Comparison of ENCODE assay signal across 8 mouse cellular contexts in genomic region chr17:45556107-45556489, GRCm38 (mm10). TPM values are rescaled to one million over a fixed set of nuclear protein-coding genes. Genes with fewer than 3 reads are reported as not detected.
DNase-seq lines count a peak whose midpoint lies in the region; ATAC-seq lines count a peak whose summit lies in the region.

No protein-coding gene starts in this region.

- no peak for DNase-seq in lung, adult 18-20 months
- no peak for DNase-seq in forebrain, embryonic 10.5 days (ENCODE audit: extremely low spot score, low spot score)
- no peak for DNase-seq in limb, embryonic 10.5 days (ENCODE audit: low spot score)
- DNase-seq in gastrocnemius, postnatal 14 days: no peak

- H3K4me2 ChIP-seq in lung, embryonic 15.5 days: peak overlapping the region; percentile 94
- H3K4me2 ChIP-seq in neural tube, embryonic 14.5 days (ENCODE audit: low read depth, low read length): peak overlapping the region; percentile 98

- WGBS in lung, embryonic 15.5 days: 2% methylated on average over 14 of the region's 14 CpGs
- 3% methylated on average over 14 of the region's 14 CpGs for WGBS in forebrain, embryonic 10.5 days
- WGBS in limb, embryonic 10.5 days: 3% methylated on average over 14 of the region's 14 CpGs
- 4% methylated on average over 14 of the region's 14 CpGs for WGBS in neural tube, embryonic 14.5 days

- H3K27me3 ChIP-seq in lung, embryonic 15.5 days: peaks cover 32% of the 10 kb centered on the region
- H3K27me3 ChIP-seq in forebrain, embryonic 10.5 days (ENCODE audit: poor library complexity, severe bottlenecking): peaks cover 49% of the 10 kb centered on the region
- H3K27me3 ChIP-seq in limb, embryonic 10.5 days (ENCODE audit: low read depth, poor library complexity, severe bottlenecking): peaks cover 47% of the 10 kb centered on the region
- H3K27me3 ChIP-seq in neural tube, embryonic 14.5 days (ENCODE audit: control insufficient read depth, insufficient read depth, low read length): no peaks in the 10 kb centered on the region

- no peaks in the 10 kb centered on the region for H3K9me3 ChIP-seq in lung, embryonic 15.5 days
- H3K9me3 ChIP-seq in forebrain, embryonic 10.5 days: no peaks in the 10 kb centered on the region
- H3K9me3 ChIP-seq in limb, embryonic 10.5 days (replicated peaks): no peaks in the 10 kb centered on the region
- no peaks in the 10 kb centered on the region for H3K9me3 ChIP-seq in neural tube, embryonic 14.5 days (ENCODE audit: control insufficient read depth, low read length)

- H3K36me3 ChIP-seq in lung, embryonic 15.5 days: no peaks in the 10 kb centered on the region
- 0 out of 2 replicates have a peak, but pooled peaks cover 3% of the 10 kb centered on the region for H3K36me3 ChIP-seq in forebrain, embryonic 10.5 days (replicated peaks)
- no peaks in the 10 kb centered on the region for H3K36me3 ChIP-seq in limb, embryonic 10.5 days
- no peaks in the 10 kb centered on the region for H3K36me3 ChIP-seq in neural tube, embryonic 14.5 days (ENCODE audit: control insufficient read depth, insufficient read depth, low read length)

- H3K4me3 ChIP-seq in lung, embryonic 15.5 days: peak overlapping the region; percentile 55
- H3K4me3 ChIP-seq in forebrain, embryonic 10.5 days: peak overlapping the region; percentile 62
- H3K4me3 ChIP-seq in limb, embryonic 10.5 days: peak overlapping the region; percentile 68
- peak overlapping the region; percentile 59 for H3K4me3 ChIP-seq in neural tube, embryonic 14.5 days (ENCODE audit: low read depth, low read length)

- H3K27ac ChIP-seq in lung, embryonic 15.5 days: no peak overlapping the region
- peak overlapping the region; percentile 81 for H3K27ac ChIP-seq in forebrain, embryonic 10.5 days
- H3K27ac ChIP-seq in limb, embryonic 10.5 days: peak overlapping the region; percentile 56; the same call in 1 of the 2 replicates
- H3K27ac ChIP-seq in neural tube, embryonic 14.5 days (ENCODE audit: low read depth, low read length): no peak overlapping the region

- peaks cover 10% of the 10 kb centered on the region for H3K4me1 ChIP-seq in lung, embryonic 15.5 days
- peaks cover 59% of the 10 kb centered on the region for H3K4me1 ChIP-seq in forebrain, embryonic 10.5 days
- H3K4me1 ChIP-seq in limb, embryonic 10.5 days: peaks cover 49% of the 10 kb centered on the region
- H3K4me1 ChIP-seq in neural tube, embryonic 14.5 days (ENCODE audit: control insufficient read depth, insufficient read depth, low read length): peaks cover 5% of the 10 kb centered on the region; the same call in 1 of the 2 replicates

- no peak for ATAC-seq in lung, embryonic 15.5 days (ENCODE audit: borderline replicate concordance, extremely low read depth, low FRiP score, low TSS enrichment)
- no peak for ATAC-seq in neural tube, embryonic 14.5 days (ENCODE audit: low read depth)
- ATAC-seq in activated CD4-positive, CD25-positive, alpha-beta regulatory T cell, adult 4 months: no peak
- ATAC-seq in granulocyte monocyte progenitor cell, adult 5-6 weeks (replicated peaks; ENCODE audit: poor library complexity, severe bottlenecking): no peak

- intact Hi-C loops in gastrocnemius, postnatal 14 days (cut with DNase I; ENCODE audit: low total_unique reads): no loop called here

- peak overlapping the region; percentile 47 for H3K9ac ChIP-seq in lung, embryonic 15.5 days
- peak overlapping the region; percentile 60 for H3K9ac ChIP-seq in neural tube, embryonic 14.5 days (replicated peaks; ENCODE audit: low read depth, low read length)

RNA-seq across cellular contexts. Expression of gene Nfkbie, which starts 0.6 kb away (rescaled TPM):
- 3.0 and 5.0 TPM in 2 replicates for polyA plus RNA-seq in lung, embryonic 15.5 days (2015; fragmentation: Nextera tagmentation; extraction: Ambion mirVana)
- polyA plus RNA-seq in forebrain, embryonic 10.5 days (2016; fragmentation: Nextera tagmentation; extraction: Ambion mirVana): 6.6 and 6.9 TPM in 2 replicates
- 5.1 and 5.2 TPM in 2 replicates for polyA plus RNA-seq in limb, embryonic 10.5 days (2016; fragmentation: Nextera tagmentation; extraction: Ambion mirVana)
- polyA plus RNA-seq in neural tube, embryonic 14.5 days (2014; fragmentation: Nextera tagmentation; extraction: Ambion mirVana): 4.2 and 4.9 TPM in 2 replicates
- polyA plus RNA-seq in activated CD4-positive, CD25-positive, alpha-beta regulatory T cell, adult 4 months (2017; shearing (Covaris generic)): 10 to 100 TPM; 28.3 to 50.2 TPM
- total RNA-seq in granulocyte monocyte progenitor cell, adult 5-6 weeks (2014; fragmentation: Nextera tagmentation): 4.6 and 7.8 TPM in 2 replicates
- total RNA-seq in granulocyte monocyte progenitor cell, adult 5-6 weeks (2017): 4.9 and 6.0 TPM in 2 replicates
- total RNA-seq in gastrocnemius, postnatal 14 days (2021): 1 to 10 TPM; 1.1 to 1.4 TPM

RNA-seq across cellular contexts. Expression of gene Tmem151b, which starts 6.6 kb away (rescaled TPM):
- polyA plus RNA-seq in lung, embryonic 15.5 days (2015; fragmentation: Nextera tagmentation; extraction: Ambion mirVana): 1.7 and 2.0 TPM in 2 replicates
- 4.8 and 6.3 TPM in 2 replicates for polyA plus RNA-seq in forebrain, embryonic 10.5 days (2016; fragmentation: Nextera tagmentation; extraction: Ambion mirVana)
- 4.1 and 6.8 TPM in 2 replicates for polyA plus RNA-seq in limb, embryonic 10.5 days (2016; fragmentation: Nextera tagmentation; extraction: Ambion mirVana)
- 14.3 and 15.0 TPM in 2 replicates for polyA plus RNA-seq in neural tube, embryonic 14.5 days (2014; fragmentation: Nextera tagmentation; extraction: Ambion mirVana)
- not detected for polyA plus RNA-seq in activated CD4-positive, CD25-positive, alpha-beta regulatory T cell, adult 4 months (2017; shearing (Covaris generic))
- not detected in 2 replicates for total RNA-seq in granulocyte monocyte progenitor cell, adult 5-6 weeks (2014; fragmentation: Nextera tagmentation)
- total RNA-seq in granulocyte monocyte progenitor cell, adult 5-6 weeks (2017): not detected in 2 replicates
- total RNA-seq in gastrocnemius, postnatal 14 days (2021): under 1 TPM in 1 of 2 experiments, not detected in 1; 0.06 TPM

RNA-seq across cellular contexts. Expression of gene Slc35b2, which starts 7.6 kb away (rescaled TPM):
- 137 and 141 TPM in 2 replicates for polyA plus RNA-seq in lung, embryonic 15.5 days (2015; fragmentation: Nextera tagmentation; extraction: Ambion mirVana)
- polyA plus RNA-seq in forebrain, embryonic 10.5 days (2016; fragmentation: Nextera tagmentation; extraction: Ambion mirVana): 114 and 117 TPM in 2 replicates
- polyA plus RNA-seq in limb, embryonic 10.5 days (2016; fragmentation: Nextera tagmentation; extraction: Ambion mirVana): 102 and 105 TPM in 2 replicates
- polyA plus RNA-seq in neural tube, embryonic 14.5 days (2014; fragmentation: Nextera tagmentation; extraction: Ambion mirVana): 72.2 and 79.3 TPM in 2 replicates
- polyA plus RNA-seq in activated CD4-positive, CD25-positive, alpha-beta regulatory T cell, adult 4 months (2017; shearing (Covaris generic)): 10 to 100 TPM; 27.7 to 33.8 TPM
- 88.5 and 124 TPM in 2 replicates for total RNA-seq in granulocyte monocyte progenitor cell, adult 5-6 weeks (2014; fragmentation: Nextera tagmentation)
- 39.3 and 77.1 TPM in 2 replicates for total RNA-seq in granulocyte monocyte progenitor cell, adult 5-6 weeks (2017)
- 10 to 100 TPM; 25.6 to 28.6 TPM for total RNA-seq in gastrocnemius, postnatal 14 days (2021)

RNA-seq across cellular contexts. Expression of gene Hsp90ab1, which starts 17.0 kb away (rescaled TPM):
- polyA plus RNA-seq in lung, embryonic 15.5 days (2015; fragmentation: Nextera tagmentation; extraction: Ambion mirVana): 1,572 and 1,619 TPM in 2 replicates
- 2,210 and 2,220 TPM in 2 replicates for polyA plus RNA-seq in forebrain, embryonic 10.5 days (2016; fragmentation: Nextera tagmentation; extraction: Ambion mirVana)
- polyA plus RNA-seq in limb, embryonic 10.5 days (2016; fragmentation: Nextera tagmentation; extraction: Ambion mirVana): 2,007 and 2,405 TPM in 2 replicates
- 1,278 and 1,406 TPM in 2 replicates for polyA plus RNA-seq in neural tube, embryonic 14.5 days (2014; fragmentation: Nextera tagmentation; extraction: Ambion mirVana)
- 100 to 1,000 TPM; 836 to 982 TPM for polyA plus RNA-seq in activated CD4-positive, CD25-positive, alpha-beta regulatory T cell, adult 4 months (2017; shearing (Covaris generic))
- total RNA-seq in granulocyte monocyte progenitor cell, adult 5-6 weeks (2014; fragmentation: Nextera tagmentation): 1,977 and 2,073 TPM in 2 replicates
- total RNA-seq in granulocyte monocyte progenitor cell, adult 5-6 weeks (2017): 2,383 and 2,522 TPM in 2 replicates
- 100 to 1,000 TPM; 735 to 778 TPM for total RNA-seq in gastrocnemius, postnatal 14 days (2021)

RNA-seq across cellular contexts. Expression of gene Tcte1, which starts 32.9 kb away (rescaled TPM):
- polyA plus RNA-seq in lung, embryonic 15.5 days (2015; fragmentation: Nextera tagmentation; extraction: Ambion mirVana): 0.82 and 0.94 TPM in 2 replicates
- polyA plus RNA-seq in forebrain, embryonic 10.5 days (2016; fragmentation: Nextera tagmentation; extraction: Ambion mirVana): 1.1 and 1.3 TPM in 2 replicates
- polyA plus RNA-seq in limb, embryonic 10.5 days (2016; fragmentation: Nextera tagmentation; extraction: Ambion mirVana): 1.4 and 1.5 TPM in 2 replicates
- 3.2 and 4.2 TPM in 2 replicates for polyA plus RNA-seq in neural tube, embryonic 14.5 days (2014; fragmentation: Nextera tagmentation; extraction: Ambion mirVana)
- not detected for polyA plus RNA-seq in activated CD4-positive, CD25-positive, alpha-beta regulatory T cell, adult 4 months (2017; shearing (Covaris generic))
- not detected in 2 replicates for total RNA-seq in granulocyte monocyte progenitor cell, adult 5-6 weeks (2014; fragmentation: Nextera tagmentation)
- not detected in 2 replicates for total RNA-seq in granulocyte monocyte progenitor cell, adult 5-6 weeks (2017)
- total RNA-seq in gastrocnemius, postnatal 14 days (2021): not detected

Comparison
In these comparisons a context has a peak if more than half of its experiments do, and no peak if none do; other contexts are left out.
1. H3K27ac ChIP-seq: peak in forebrain, embryonic 10.5 days (single experiment) and limb, embryonic 10.5 days (single experiment); none in lung, embryonic 15.5 days (single experiment) and neural tube, embryonic 14.5 days (single experiment).
2. Peak in every context shown above with its lines, with median percentiles within 50 percentile points of each other: H3K4me3 ChIP-seq.